Mouse (Mus musculus) heart, postnatal 0 days (tissue): ENCODE data around the gene Slc52a3. TPM values are rescaled to one million over a fixed set of nuclear protein-coding genes. Genes with fewer than 3 reads are reported as not detected.

Source experiments
- ATAC-seq: fragments of 200-750 bp; cut with Nextera tagmentation; 2 replicates; pipeline ENCODE4 v1.8.0; 2017; ENCODE audit warnings: low read depth, moderate number of reproducible peaks, moderate library complexity; ENCODE audit not compliant: insufficient read depth
- DNase-seq: peaks from one replicate; pipeline ENCODE4 v3.0.0-alpha.2; 2016; ENCODE audit warnings: low spot score
- H3K27ac ChIP-seq: fragments of 300-500 bp; sonication (generic); 2 replicates; pipeline ENCODE4 v1.5.1; 2014; ENCODE audit warnings: low read depth, mild to moderate bottlenecking
- H3K27me3 ChIP-seq: fragments of 300-500 bp; sonication (generic); 2 replicates; pipeline ENCODE4 v1.6.1; 2014; ENCODE audit warnings: low read length, mixed read lengths; ENCODE audit not compliant: control insufficient read depth, insufficient read depth
- H3K36me3 ChIP-seq: fragments of 300-500 bp; sonication (generic); replicated peaks from 2 replicates; pipeline ENCODE4 v1.6.1; 2014; ENCODE audit warnings: low read length, mixed read lengths; ENCODE audit not compliant: control insufficient read depth, insufficient read depth
- H3K4me1 ChIP-seq: fragments of 300-500 bp; sonication (generic); 2 replicates; pipeline ENCODE4 v1.6.1; 2014; ENCODE audit warnings: antibody characterized with exemption; ENCODE audit not compliant: control insufficient read depth, insufficient read depth
- H3K4me2 ChIP-seq: fragments of 300-500 bp; sonication (generic); 2 replicates; pipeline ENCODE4 v1.6.1; 2014; ENCODE audit warnings: low read depth, mild to moderate bottlenecking, low read length, moderate library complexity
- H3K4me3 ChIP-seq: fragments of 300-500 bp; sonication (generic); 2 replicates; pipeline ENCODE4 v1.5.1; 2014; ENCODE audit warnings: low read depth, low read length
- H3K9ac ChIP-seq: fragments of 300-500 bp; sonication (generic); replicated peaks from 2 replicates; pipeline ENCODE4 v1.6.1; 2014; ENCODE audit warnings: low read depth, low read length, mixed read lengths
- H3K9me3 ChIP-seq: fragments of 300-500 bp; sonication (generic); replicated peaks from 2 replicates; pipeline ENCODE4 v1.6.1; 2016; ENCODE audit warnings: low read length; ENCODE audit not compliant: control insufficient read depth
- CTCF ChIP-seq: IDR thresholded peaks from 2 replicates; pipeline ENCODE4 v1.5.1; 2016; ENCODE audit warnings: antibody characterized with exemption, control low read depth, low read depth
- EP300 ChIP-seq: IDR thresholded peaks from 2 replicates; pipeline ENCODE4 v1.6.1; 2016; ENCODE audit warnings: antibody characterized with exemption, low read depth
- WGBS: fragments of 180-500 bp; shearing (Covaris S2); extraction: QIAGEN DNeasy Blood & Tissue Kit; methylation state at CpG from one replicate; pipeline ENCODE4 v1.1.7; 2014; 5-methylcytosine and 5-hydroxymethylcytosine counted together
- polyA plus RNA-seq: library from polyadenylated mRNA; unstranded; fragments of >200 nt; fragmentation: Nextera tagmentation; extraction: Ambion mirVana; gene quantifications from 2 replicates; pipeline ENCODE4 v1.2.1, GENCODE M21; 2015
- total RNA-seq: library from RNA; depleted of rRNA; stranded (reverse); fragments of >200 nt; gene quantifications from 2 replicates; pipeline ENCODE4 v1.2.3, GENCODE M21; 2014; ENCODE audit warnings: low replicate concordance

The Slc52a3 gene
- total and polyA plus RNA-seq, 2 experiments from 2014 or later = 0.68 to 6.6 TPM

- WGBS = 36% methylated on average over 53 of the region's 53 CpGs
- peaks cover 22% of the 10 kb centered on the region for H3K4me1 ChIP-seq
- H3K9me3 ChIP-seq = no peaks in the 10 kb centered on the region
- H3K4me3 ChIP-seq = peak overlapping the region; percentile 28
- peak overlapping the region; percentile 60 for H3K4me2 ChIP-seq
- H3K27ac ChIP-seq = no peak overlapping the region
- peaks cover 8% of the 10 kb centered on the region; the same call in 1 of the 2 replicates for H3K36me3 ChIP-seq
- H3K27me3 ChIP-seq = peaks cover 34% of the 10 kb centered on the region
- DNase-seq = peak; percentile 91
- no peak for TF ChIP-seq CTCF
- TF ChIP-seq EP300 = no peak
- peak; percentile 90 for ATAC-seq
- H3K9ac ChIP-seq = no peak overlapping the region
Measured at GRCm38 (mm10) chr2:151970191-151971172, 25.8 kb upstream of the Slc52a3 start.

- H3K27ac ChIP-seq = no peak overlapping the region
- H3K36me3 ChIP-seq = peaks cover 8% of the 10 kb centered on the region; the same call in 1 of the 2 replicates
- H3K9ac ChIP-seq = no peak overlapping the region
- H3K4me2 ChIP-seq = no peak overlapping the region
- H3K27me3 ChIP-seq = peaks cover 34% of the 10 kb centered on the region
- 91% methylated on average over 5 of the region's 5 CpGs for WGBS
- no peak overlapping the region for H3K4me3 ChIP-seq
- TF ChIP-seq CTCF = no peak
- TF ChIP-seq EP300 = no peak
- H3K9me3 ChIP-seq = no peaks in the 10 kb centered on the region
- ATAC-seq = no peak
- DNase-seq = no peak
- peaks cover 22% of the 10 kb centered on the region for H3K4me1 ChIP-seq
Measured at GRCm38 (mm10) chr2:151971748-151972147, 24.6 kb upstream of the Slc52a3 start.

DNA sequence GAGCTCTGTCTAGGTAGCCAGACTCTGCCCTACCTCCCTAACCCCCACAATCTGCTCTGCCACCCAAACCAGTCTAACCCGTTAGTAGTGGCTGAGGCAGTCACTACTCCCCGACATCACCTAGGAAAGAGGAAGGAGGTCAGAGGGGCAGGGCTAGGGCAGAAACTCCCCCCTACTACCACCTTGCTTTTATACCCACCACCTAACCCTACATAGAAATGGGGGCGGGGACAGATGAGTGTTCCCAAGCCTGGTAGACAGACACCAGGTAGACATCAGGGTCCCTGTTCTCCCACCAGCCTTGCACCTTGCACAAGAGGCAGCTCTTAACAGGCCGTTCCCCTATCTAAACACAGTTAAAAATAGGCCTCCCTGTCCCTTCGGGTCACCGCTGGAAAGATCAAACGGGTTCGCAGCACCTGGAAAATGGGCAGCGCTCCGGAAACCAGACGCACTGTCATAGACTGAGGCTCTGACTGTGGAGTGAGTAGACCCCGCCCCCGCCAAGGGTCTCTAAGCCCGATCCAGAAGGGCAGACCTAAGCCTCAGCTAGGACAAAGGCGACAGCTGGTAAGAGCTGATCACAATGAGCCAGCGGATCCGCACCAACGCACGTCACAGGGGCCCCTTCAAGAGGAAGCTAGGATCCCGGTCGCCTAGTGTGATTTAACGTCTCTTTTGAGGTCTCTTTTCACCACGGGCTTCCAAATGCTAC is 23.3 kb upstream of the Slc52a3 start:
- H3K27ac ChIP-seq = peak overlapping the region; percentile 28; the same call in 1 of the 2 replicates
- no peak for TF ChIP-seq EP300
- no peak for TF ChIP-seq CTCF

DNA sequence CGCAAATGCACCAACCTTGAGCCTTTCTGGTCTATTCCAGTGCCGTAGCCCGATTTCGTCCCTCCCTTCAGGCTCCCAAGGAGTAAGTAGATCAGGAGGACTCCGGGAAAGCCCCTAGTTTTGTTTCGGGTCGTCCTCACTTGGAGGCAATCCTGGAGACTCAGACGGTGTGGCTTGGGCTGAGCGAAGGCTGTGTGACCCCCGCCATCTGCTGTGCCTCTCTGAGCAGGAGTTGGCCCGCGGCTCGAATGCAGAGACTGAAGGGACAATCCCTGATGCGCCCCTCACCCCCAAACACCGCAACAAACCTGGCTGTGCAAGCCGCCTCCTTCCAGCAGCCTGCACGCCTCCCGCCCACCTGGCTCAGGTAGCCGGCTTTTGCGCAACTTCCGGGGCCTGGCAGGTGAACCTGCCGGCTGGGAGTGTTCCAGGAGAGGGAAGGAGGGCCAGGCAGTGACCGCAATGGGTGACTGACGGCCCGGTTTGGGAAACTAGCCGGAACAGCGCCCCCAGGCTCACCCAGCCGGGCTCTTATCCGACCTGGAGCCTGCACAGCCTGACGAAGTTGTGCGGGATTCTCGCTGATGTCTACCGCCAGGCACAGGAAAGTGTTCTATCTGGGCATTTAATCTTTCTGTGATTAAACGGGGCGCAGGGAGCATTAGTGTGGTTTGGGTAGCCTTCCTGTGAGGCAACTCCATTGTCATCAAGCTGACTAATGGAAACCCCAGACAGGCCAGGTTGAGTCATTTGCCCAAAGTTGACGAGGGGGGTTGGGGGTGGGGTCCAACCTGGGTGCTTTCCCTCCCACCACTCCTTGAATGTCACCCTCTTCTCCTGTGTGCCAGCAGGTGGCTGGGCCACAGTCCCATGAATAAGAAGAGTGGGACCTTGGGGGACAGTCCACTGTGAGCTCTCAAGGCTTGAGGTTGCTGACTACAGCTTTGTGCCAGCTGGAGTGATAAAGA is 22.4 kb upstream of the Slc52a3 start:
- ATAC-seq = no peak
- peak overlapping the region; percentile 28; the same call in 1 of the 2 replicates for H3K27ac ChIP-seq
- peaks cover 8% of the 10 kb centered on the region; the same call in 1 of the 2 replicates for H3K36me3 ChIP-seq
- H3K9ac ChIP-seq = peak overlapping the region; percentile 40; the same call in 1 of the 2 replicates
- no peaks in the 10 kb centered on the region for H3K9me3 ChIP-seq
- H3K4me2 ChIP-seq = peak overlapping the region; percentile 61
- peak overlapping the region; percentile 35 for H3K4me3 ChIP-seq
- TF ChIP-seq CTCF = no peak
- no peak for TF ChIP-seq EP300
- H3K27me3 ChIP-seq = peaks cover 34% of the 10 kb centered on the region
- 12% methylated on average over 36 of the region's 36 CpGs for WGBS
- peaks cover 34% of the 10 kb centered on the region for H3K4me1 ChIP-seq
- DNase-seq = no peak

More for the DNA sequence above, 23.3 kb upstream of the Slc52a3 start:
- H3K4me1 ChIP-seq = peaks cover 27% of the 10 kb centered on the region
- ATAC-seq (no peak), DNase-seq (no peak)
- H3K4me2 ChIP-seq = peak overlapping the region; percentile 61
- peaks cover 34% of the 10 kb centered on the region for H3K27me3 ChIP-seq
- 21% methylated on average over 23 of the region's 23 CpGs for WGBS
- peak overlapping the region; percentile 35 for H3K4me3 ChIP-seq
- H3K9me3 ChIP-seq = no peaks in the 10 kb centered on the region
- H3K9ac ChIP-seq = peak overlapping the region; percentile 40; the same call in 1 of the 2 replicates
- H3K36me3 ChIP-seq = peaks cover 8% of the 10 kb centered on the region; the same call in 1 of the 2 replicates
